Mouse (Mus musculus): ENCODE measurements around the gene Dysf.

DNA sequence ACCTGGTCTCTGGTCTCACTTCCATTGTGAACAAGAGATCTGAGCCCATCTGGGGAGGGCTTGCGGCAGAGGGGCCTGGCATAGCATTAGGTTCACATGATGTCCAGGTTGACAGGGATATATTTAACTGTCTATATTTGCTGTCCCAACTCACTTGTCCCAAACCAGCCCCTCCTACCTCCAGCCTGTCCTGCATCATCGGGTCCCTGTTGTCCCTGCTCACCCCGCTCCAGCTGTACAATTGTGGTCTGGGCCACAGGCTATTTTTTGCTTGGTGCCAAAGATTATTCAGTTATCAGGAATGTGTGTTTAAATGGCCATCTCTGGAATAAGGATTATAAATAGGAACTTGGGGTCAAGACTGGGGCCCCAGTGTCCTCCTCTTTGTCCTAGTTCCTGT lies 235.0 kb downstream of the Dysf start:
- TF ChIP-seq EP300 (IDR thresholded peaks at IDR 0.05; ENCODE audit: low read depth) (no peak), CTCF (IDR thresholded peaks at IDR 0.05; ENCODE audit: low read depth) (no peak)

All from liver, embryonic 14.5 days (tissue).